Mouse (Mus musculus) urinary bladder, postnatal 36 days (tissue): ENCODE results near the gene Pde6h.

Experiments
- DNase-seq, 2 experiments: peaks; one replicate each; pipeline ENCODE4 v3.0.0; 2022; ENCODE audit warnings: low spot score in 2 of 2, mixed read lengths in 1 of 2

Gene Pde6h

DNA sequence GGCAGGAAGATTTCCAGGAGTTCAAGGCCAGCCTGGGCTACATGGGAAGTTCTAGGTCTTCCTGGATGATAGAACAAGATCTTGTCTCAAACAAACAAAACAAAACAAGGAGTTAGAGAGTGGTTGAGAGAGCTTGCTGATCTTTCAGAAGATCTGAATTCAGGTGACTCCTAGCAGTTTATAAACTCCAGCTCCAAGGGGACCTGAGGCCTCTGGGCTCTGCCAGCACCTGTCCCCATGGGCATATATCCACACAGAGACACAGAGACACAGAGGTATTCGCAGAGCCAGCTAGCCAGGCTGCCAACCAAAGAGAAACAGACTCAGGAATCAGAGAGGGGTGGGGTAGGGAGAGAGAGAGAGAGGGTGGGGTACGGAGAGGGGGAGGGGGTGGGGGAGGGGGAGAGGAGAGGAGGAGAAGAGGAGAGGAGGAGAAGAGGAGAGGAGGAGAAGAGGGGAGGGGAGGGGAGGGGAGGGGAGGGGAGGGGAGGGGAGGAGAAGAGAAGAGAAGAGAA is 10.8 kb upstream of the Pde6h start:
- no peak for DNase-seq

DNA sequence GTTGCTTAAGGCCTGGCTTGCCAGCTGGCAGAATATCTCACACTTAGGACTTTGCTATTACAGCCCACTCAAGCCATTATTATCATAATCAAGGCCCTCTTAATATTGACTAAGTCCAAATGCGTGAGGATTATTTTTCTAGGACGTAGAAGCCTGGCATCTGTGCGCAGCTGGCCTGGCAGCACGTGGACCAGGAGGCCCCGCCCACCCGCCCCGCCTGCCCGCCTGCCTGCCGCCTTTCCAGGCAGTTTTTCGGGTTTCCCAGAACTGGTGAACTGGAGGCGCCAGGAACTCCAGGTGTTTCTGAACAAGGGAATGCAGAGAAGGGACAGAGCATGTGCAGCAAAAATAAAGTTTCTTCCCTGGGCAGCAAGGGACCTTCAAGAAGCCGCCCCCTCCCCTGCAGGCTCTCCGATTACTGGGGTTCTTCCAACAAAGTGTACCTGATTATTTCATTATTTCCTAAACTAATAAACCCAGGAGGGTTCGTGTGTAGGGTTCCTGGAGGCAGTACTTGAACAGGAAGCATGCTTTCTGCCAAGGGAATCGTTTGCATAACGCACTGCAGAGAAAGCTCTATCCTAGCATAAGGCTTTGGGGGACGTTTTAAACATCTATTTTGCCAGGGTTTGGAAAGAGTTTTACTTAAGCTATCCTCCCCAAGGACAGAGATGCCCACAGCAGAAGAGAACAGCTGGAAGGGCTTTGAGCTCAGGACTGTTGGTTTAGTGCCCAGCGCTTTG is 10.1 kb upstream of the Pde6h start:
- peak; percentile 35 to 48 for DNase-seq

DNA sequence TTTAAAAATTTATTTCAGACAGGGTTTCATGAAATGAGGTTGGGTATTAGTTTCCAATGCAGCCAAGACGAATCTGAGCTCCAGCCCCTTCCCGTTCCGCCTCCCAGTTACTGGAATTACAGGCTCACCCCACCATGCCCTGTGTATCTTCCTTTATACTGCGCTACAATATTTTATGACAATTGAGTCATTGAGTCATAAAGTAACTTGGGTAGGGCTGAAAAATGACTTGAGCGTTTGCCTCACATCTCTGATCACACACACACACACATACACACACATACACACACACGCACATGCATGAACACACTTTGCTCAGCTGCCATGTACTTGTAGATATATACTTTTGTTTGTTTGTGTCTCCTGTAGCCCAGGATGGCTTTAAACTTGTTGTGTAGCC is 9.4 kb upstream of the Pde6h start:
- no peak for DNase-seq

DNA sequence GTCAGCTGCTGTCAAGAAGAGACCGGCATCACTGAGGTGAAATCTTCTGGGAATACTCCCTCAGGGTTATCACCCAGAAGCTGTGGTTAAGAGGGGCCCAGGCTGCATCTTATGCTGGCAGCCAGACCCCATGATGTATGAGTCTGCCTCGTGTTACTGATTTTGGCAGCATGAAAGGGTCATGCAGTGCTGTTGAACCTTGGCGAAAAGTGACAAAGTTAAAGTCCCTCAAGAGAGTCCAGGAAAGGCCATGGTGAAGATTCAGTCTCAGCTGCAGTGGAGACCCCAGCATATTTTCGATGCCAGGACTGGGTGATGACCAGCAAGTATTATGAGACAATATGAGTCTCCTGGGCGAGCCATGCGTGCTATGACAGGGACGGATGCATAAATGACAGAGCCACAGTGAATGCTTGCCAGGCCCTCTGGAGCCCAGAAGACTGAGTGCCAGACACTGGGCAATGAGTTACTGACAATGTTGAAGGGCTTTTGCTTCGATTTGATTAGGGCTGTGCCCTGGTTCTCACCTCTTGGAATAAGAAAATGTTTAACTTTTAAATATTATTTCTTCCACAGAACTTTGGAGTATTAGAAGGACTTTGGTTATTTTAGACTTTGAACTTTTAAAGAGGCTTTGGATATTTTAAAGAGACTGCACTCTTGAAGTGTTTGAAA is 7.8 kb upstream of the Pde6h start:
- DNase-seq: no peak

DNA sequence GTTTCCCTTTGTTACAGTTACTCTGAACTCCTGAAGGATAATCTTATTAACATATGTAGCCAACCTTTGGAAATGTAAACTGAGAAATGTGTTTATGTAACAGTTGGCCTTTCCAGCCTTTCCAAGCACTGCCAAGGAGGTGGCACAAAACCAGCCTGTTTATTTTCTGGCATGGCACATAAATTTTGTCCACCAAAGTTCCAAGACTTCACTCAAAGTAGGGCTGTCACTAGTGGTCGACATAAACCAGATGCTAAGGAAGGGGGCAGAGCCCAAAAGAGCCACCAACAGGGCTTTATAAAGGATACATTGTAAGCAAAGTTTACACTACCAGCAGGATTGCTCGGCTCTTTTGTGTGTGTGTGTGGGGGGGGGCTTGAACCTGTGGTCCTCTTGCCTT is 5.7 kb upstream of the Pde6h start:
- DNase-seq: no peak

DNA sequence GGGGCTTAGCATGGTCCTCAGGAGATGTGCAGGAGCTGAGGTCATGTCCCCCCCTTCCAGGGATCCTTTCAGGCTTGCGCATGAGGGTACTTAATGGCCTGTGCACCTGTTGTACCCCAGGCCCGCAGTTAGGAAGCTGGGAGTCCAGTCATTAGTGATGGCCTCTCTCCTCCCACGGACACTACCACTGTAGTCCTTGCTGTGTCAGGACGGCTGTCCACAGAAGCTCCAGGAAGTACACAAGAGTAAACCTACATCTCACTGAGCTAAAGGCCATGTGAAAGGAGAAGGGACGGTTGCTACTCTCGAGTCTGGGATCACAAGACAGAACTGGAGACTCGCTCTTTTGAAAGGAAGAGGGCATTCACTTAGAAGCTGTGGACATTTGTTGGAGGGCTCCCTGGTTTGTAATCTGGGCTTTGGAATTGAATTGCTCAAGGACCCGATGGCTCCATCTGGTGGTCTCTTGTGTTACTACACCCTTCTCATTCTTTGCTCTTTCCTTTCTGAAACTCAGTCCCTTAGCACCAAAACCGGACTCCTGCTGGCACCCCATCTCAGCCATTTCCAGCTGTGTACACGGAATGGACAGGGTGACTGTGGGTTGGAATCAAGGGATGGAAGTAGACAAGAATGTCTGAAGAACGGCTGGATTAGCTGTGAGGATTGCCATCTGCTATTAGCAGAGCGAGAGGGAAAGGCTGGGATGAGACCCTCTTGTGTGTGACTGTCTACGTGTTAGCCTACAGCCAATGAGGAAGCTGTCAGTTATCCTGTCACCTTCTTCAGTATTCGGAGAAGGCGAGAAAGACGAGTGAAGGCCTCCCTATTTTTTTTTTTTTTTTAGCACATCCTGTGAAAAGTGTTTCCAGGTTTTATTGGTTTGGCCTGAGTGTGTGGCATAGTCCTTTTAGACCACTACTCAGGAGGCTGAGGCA is 3.0 kb upstream of the Pde6h start:
- DNase-seq: peak; percentile 67 to 69

DNA sequence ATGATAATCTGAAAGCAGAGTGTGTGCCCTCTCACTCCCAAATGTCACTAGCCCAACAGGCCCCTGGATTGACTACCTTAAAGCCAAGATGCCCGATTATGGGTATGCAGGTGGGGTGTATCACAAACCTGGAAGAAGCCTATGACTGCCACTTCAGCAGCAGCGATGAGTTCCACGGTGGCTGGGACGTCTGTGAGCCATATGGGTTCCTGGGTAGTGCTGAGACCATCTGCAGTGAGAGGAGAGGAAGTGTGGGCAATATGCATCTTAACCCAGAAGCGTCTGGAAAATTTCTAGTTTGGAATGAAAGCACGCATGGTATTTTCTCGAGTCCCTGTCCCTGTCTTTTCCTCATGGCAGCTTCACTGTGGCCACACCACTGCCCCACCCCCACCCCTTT is 2.0 kb upstream of the Pde6h start:
- DNase-seq: no peak

DNA sequence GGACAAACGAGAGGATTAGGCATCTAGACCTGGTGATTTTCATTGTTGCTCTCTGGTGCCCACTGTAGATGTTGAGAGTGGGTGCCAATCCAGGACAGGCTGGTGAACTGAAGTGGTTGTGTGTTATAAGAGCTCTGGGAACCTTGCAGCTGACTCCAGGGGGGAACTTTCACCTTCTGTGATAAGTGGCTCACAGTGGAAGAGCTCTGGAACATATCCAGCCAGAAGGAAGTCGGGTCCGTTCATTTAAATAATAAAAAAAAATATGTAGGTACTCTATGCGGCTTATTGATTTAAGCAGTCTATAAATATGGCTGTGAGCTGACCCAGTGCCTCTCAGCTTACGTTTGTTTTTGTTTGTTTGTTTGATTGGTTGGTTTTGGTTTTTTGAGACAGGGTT is 1.6 kb upstream of the Pde6h start, which contains the start of gene Erp27:
Gene Erp27 (minus strand): TSS at position 101 of the 400 bp plus-strand sequence.
- no peak for DNase-seq

DNA sequence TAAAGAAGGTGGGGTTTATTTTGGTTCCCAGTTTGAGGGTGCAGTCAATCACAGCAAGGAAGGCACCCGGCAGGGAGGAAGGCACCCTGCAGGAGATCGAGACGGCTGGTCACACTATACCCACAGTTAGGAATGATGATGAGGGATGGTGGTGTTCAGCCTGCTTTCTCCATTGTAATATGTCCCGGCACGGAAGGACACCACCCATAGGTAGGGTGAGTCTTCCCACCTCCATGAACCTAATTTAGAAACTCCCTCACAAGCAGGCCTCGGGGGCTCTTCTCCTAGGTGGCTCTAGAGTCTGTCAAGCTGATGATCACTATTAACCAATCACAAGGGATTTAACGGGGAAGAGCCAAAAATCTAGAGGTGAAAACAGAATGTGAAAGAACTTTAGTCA is 761 bp upstream of the Pde6h start:
- DNase-seq: no peak

DNA sequence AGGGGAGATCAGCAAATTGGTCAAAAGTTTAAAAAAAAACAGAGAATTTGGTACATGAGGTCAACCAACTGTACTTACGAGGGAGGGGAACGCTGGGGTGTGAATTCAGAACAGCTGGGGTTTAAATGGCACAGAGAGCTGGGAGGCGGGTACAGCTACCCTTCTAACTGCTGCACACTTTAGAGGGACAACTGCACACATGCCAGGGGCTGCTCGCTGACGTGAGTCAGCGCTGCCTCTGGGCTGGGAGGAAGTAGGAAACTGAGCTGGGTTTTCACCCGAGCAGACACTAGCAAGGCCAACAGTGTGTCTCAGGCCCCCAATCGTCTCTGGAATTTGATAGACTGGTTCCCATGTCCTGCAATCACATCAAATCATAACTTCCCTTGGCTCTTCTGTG is 1.4 kb downstream of the Pde6h start:
- DNase-seq: no peak

DNA sequence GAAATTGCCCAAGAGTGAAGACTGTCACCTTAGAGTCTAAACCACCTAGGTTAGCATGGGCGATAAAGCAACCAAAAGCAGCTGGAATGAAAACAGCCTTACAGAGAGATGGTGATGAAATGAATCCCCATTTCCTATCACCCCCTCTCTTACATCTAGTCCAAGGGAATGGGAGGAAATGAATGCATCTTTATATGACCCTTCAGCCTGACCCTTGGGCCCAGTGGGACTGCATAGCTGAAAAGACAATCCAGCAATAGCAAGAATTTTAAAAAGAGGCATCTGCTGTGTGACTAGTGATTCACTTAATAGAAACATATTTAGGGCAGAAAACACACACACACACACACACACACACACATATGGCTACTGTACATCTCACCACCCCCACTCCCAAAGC is 4.0 kb downstream of the Pde6h start:
- DNase-seq: no peak

DNA sequence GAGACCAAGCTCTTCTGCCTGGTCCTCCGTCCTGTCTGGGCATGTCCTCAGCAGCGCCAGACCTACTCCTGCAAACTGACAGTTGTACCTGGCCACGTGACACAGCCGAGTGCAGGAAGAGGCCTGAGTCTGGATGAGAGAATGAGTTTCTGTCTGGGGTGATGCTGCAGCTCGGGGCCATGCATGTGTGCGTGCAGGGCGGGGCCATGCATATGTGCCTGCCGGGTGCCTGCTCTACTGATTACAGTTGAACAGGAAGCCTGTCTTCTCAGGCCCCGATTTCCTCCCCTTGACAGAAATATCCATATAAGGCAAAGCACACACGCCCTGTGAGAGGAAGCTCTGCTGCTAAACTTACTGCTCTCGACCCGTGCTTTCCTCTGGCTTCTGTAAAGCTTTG is 7.0 kb downstream of the Pde6h start:
- DNase-seq: peak in 1 of 2 experiments; percentile 32

DNA sequence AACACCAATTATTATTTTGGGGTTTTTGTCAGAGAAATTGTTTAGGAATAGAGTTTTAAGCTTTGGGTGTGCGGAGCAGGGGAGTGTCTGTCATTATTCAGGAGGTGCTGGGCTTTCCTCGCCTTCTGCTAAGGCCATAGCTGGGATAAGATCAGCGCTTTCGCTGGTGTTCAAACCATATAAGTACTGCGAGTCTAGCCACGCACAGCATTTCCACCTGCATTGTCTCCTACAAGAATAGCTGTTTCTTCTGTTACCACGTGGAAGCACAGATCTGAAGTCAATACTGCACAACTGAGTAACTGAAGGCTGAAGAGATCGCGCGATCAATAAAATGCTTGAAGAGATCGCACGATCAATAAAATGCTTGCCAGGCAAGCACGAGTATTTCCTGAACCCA is 7.6 kb downstream of the Pde6h start:
- DNase-seq: no peak

DNA sequence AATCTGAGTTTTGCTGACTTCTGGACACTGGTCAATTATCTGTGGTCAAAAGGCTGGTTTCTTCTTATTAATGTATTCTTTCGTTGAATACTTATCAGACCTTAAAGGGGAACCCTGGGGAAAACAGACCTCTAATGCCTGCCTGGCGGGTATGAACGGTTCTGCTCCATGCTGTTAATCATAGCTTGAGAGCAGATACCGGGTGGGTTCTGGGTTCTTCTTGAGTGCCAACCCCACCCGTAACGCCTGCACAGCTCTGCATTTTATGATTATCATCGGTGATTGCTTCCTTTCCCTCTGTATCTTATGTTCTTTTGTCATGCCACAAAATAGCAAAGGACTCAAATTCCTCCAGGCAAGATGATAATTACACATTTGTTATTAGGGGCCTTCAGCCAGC is 10.4 kb downstream of the Pde6h start:
- DNase-seq: no peak

DNA sequence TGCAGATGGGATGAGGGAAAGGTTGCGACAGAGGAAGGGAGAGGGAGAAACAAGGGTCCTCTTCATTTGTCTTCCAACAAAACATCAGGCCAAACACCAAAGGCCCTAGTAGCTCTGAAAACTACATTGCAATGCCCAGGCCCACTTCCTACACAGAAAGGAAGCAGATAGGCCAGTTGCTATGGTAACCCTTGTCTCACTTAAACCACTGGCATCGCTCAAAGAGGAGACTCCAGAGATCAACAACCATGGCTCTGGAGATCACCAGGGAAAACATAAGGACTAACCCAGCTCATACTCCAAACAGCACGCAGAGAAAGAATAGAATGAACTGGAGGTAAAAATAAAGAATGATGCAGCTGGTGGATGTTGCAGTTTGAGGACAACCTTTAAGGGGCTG is 11.6 kb downstream of the Pde6h start:
- no peak for DNase-seq

DNA sequence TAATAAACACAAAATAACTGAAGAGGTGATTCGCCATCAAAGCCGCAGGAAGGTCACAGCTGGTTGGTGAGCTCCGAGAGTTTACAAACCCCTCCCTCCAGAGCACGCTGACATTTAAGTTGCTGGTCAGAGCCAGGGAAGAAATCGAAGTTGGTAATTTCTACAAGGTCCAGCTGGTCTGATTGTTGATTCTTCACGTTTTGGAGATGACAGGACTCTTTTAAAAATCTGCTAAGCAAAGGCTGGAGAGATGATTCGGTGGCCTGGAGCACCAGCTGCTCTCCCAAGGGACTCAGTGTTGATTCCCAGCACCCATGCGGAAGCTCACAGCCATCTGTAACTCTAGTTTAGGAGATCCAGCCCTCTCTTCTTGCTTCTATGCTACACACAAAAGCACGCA is 12.7 kb downstream of the Pde6h start:
- no peak for DNase-seq

DNA sequence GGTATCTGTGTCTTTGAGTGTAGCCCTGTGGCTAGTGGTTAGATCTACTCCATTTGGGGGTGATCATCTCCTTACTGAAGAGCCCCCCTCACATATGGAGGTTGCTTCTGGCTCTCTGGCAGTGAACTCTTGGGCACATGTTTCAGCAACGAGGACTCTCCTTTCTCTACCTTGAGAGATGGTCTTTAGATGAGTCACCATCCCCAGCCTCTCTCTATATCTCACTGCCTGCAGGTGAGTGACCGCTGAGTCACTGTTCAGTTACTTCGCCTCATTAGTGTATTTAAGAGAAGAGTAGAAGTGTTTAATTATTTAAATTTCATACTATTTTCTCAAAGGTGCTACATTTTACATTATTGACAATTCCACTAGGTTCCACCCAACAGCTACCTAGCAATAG is 13.5 kb downstream of the Pde6h start:
- DNase-seq: no peak

DNA sequence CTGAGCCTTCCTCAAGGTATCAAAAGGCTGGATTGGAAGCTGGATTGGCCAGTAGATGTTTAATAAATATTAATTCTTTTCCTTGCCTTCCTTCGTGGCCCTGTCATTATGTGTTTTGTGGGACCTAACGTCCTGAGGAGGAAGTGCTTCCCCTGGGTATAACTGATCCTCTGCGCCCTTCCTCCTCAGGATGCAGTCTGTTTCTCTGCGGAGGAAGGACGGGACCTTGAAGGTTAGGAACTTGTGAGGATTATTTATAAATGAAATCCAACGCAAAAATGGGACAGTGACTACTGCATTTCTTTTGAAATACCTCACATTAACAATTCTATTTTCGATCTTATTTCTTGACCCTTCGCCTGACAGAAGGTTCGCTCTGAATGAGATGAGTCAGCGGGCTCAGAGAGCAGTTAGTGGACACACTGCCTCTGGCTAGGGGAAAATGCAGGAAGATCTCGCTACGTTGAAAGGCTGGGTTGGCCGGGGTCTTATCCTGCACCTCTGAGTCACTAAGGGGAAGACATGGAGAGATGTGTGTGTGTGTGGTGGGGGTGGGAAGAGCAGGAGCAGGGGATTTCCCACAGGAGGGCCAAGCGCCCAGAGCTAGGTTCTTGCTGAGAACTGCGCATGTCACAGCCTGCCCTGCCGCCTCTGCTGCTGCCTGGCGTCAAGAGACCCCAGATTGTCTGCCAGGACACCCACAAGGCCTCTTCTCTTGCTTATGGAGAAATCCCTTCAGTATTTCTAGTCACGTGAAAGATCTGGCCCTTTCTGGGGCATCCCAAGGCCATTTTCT is 14.9 kb downstream of the Pde6h start:
- DNase-seq: no peak

DNA sequence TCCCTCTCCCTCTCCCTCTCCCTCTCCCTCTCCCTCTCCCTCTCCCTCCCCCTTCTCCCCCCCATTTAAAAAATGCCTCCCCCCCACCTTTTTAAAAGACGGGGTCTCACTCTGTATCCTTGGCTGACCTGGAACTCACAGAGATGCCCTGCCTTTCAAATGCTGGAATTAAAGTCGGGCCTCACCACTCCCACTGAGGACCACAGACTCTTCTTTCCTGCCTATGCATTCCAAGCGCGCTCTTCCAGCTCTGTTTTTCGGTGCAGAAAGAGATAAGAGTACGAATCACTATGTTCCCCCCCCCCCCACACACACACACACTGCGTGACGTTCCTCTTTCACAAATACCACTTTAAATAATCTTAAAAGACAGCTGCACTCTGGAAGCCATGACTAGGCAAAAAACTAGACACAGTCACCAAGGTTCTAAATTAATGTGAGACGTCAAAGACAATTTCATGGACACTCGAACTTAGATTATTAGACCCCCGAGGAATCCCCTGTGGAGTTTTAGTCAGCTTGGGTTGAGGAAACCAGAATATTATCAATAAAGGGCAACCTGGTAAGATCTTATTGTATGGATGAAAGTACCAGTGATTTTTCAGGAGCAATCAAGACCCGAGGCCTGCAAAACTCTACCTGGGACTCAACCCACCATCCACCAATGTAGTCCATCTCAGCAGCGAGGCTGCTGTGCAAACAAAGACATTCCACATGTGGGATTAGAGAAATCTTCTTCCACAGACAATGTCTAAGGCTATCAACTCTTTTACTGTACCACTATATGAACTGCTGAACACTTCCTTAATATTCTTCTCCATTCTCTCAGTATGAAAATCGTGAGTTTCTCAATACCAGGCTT is 15.9 kb downstream of the Pde6h start:
- no peak for DNase-seq

DNA sequence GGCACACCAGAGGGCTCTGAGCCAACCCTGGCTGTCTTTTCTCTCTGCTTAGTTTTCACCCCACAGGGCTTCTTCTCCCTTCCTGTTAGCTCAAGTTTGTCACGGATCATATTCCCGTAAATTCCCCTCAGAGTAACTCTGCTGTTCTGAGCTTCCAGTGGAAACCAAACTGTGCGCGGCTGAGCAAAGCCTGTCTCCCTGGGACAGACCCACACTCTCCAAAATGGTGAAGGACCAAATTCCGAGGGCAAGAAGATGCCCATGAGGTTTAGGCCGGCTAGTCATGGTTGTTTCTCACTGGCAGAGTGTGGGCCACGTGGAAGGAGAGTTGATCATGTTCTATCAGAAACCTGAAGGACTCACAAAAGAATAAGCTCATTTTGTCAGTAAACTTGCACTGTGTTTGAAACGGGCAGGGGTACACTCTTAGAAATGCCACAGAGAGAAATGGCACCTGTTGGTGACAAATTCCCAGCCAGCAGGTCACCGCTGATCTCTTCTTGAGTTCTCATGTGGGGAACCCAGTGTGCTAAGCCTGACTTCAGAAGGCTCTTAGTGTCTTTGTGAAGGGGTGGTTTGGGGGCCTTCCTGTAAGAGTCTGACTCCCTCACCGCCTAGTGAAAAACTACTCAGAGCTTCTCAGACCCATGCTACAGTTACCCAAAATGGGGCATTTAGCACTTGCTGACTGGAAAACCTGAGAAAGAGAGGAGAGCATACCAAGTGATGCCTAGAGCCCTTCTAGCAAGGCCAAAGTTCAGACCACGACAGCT is 16.7 kb downstream of the Pde6h start:
- peak in 1 of 2 experiments; percentile 31 for DNase-seq
